Mouse (Mus musculus) testis, postnatal 14 days (tissue): ENCODE results near the gene Bag5.

Experiments used
- DNase-seq: peaks from one replicate; pipeline ENCODE4 v3.0.0; 2021; ENCODE audit warnings: low spot score

Gene Bag5

DNA sequence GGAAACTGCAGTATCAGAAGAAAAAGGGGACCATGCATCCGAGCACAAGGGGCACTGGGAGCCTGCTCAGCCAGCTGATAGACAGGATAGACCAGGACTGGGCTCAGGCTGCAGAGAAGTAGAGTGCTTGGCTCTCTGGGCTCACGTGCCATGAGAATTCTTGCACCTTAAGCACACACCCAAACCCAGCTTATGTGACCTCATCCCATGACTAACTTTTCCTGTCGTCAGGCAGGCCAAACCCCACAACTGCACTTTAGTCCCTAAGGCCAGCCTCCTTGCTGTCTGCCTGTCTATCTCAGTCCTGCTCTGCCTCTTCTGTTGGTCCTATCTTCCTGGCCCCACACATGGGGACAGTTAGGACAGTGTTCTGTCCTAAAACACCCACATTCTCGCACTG, 15.3 kb downstream of the Bag5 start:
- no peak for DNase-seq

DNA sequence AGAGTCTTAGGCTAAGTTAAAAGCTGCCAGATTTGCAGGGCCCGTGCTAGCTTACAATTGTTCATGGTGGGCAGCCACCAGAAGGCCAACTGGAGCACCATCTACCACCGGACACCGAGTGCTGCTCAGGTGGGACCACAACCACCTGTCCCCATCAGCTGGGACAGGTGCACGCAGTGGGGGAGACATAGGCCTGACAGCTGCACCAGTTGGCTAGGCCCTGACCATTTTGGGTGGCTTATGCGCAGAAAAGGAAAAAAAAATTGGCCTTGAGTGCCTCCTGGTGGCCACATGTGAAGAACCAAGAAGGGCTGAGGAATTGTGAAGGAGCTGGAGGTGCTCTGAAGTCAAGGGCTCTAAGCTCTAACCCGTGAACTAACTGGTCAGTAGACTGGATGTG, 16.8 kb downstream of the Bag5 start:
- no peak for DNase-seq

DNA sequence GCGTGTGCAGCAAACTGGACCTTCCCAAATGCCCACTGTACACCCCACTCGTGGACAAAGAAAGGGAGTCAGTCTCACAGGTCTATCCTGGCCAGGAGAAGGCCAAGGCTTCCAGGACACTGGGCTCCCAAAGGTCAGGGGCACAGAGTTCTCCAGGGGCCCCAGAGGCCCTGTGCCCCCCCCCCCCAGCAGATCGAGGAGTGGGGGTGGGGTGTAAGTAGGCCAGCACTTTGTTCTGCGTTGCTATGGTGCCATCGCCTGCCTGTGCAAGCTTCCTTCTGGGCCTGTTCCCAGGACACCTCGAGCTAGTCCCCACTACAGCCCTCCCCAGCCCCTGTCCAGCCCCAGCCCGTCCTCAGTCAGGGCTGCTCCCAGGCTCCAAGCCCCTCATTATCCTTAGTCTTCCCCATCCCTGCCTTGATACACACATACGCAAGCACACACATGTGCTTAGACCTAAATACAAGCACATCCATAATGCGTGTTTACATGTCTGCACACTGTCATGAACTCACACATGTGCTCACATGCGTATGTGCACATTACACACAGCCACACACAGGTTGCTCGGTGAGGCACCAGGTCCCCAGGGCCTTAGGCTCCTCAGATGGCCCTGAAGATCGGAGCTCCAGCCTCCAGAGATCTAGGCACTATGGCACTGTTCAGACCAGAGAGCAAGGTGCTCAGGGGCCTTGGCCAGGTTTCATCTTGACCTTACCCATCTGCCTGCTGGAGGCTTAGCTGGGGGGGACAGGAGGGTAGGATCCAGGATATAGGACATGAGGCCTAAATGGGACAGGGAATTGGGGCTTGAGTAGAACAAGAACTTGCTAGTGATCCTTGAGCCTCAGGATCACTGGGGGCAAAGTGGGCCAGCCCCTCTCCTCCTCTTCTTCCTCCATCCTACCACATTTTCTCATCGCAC, 17.9 kb downstream of the Bag5 start:
- no peak for DNase-seq

DNA sequence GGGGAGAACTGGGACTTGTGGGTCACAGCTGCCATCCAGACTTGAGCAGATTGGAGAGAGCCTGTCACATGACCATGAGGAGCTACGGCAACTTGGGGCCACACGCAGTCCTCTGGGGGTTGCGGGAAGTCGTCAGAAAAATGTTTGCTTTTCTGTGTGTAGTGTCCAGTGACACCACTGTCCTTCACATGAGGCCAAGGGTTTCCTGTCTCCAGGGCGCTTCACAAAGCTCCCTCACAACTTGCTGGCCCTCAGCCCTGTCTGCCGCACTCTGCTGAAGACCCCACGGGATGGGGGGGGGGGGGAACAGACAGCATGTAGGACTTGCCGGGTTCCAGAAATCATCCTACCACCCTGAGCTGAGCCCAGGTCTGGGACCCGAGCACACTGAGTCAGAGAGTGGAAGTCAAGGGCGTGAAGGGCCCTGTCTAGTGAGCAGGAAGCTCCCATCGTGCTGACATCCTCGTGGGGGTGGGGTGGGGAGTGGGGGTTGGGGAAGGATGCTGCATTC, 18.7 kb downstream of the Bag5 start:
- DNase-seq: no peak

DNA sequence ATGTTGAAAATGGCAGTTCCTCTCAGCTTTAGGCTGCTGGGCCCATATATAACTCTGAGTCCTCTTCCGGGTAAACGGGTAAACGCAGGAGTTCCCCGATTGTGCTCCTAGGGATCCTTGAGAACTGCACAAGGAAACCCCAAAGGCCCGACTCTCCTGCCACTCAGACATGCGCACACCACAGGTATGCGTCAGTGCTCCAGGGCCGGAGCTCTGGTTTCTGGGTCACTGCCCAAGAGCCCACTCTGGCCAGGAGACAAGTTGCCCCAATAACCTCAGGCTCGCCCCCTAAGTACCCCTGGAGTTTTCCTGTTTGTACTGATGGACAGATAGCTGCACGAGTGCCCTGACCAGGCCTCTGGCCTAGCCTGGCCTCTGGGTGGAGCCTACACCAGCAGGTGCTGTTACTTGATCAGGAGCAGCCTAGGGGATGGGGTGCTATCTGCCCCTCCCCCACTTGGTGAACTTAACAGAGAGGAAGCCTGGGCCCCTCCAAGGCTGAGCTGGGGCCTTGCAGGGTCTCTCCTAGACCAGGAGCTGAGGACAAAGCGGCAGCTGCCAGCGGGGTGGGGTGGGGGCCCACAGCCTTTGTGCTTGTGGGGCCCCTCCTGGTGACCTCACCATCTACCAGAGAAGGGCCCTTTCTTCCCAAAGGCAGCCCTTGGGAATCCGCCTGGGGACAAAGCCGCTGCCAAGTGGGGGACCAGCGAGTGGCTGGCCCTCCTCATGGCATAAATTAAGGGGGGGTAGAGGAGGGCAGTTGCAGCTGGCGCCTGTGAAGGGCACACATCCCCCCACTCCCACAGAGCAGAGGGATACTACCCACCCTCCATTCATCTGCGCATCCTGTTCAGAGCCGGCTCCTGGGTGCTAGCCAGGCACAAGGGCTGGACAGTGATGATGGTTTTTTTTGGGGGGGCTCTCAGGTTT, 19.5 kb downstream of the Bag5 start:
- no peak for DNase-seq

DNA sequence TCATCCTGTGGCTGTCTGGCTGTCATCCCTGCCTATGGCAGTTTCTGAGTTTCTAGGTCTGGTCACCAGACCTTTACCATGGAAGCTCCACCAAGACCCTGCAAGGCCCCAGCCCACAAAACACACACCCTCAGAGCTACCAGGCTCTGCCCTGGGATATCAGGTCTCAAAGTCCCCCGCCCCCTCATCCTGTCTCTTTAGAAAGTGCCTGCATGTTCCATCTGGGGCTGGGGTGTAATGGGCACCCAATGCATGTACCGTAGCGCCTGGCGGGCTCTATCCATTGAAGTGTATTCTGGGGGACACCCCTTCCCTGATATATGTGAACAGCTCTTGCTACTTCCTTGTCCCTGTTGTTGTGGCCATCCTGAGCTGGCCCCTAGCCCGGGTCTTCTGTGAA, 20.2 kb downstream of the Bag5 start:
- no peak for DNase-seq

DNA sequence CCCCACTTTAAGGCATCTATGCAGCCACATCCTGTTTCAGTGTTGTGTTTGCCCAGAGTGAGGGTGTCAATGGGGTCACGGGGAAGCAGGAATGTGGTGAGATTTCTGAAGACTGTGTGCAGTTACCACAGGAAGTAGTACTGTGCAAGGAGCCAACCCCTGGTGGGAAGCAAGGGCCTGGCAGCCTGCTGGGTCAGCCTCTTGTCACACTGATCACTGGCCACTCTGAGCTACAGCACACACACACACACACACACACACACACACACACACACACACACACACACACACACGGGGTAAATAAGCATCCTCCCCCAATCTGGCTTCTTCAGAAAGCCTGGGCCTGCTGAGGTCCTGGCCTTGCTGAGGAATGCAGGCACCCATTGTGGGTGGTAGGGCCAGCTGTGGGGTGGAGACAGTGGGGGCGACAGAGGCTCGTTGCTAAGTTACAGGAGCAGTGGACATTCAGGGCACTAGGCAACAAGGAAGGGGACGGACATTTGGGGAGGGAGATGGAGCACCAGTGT, 21.6 kb downstream of the Bag5 start:
- no peak for DNase-seq

DNA sequence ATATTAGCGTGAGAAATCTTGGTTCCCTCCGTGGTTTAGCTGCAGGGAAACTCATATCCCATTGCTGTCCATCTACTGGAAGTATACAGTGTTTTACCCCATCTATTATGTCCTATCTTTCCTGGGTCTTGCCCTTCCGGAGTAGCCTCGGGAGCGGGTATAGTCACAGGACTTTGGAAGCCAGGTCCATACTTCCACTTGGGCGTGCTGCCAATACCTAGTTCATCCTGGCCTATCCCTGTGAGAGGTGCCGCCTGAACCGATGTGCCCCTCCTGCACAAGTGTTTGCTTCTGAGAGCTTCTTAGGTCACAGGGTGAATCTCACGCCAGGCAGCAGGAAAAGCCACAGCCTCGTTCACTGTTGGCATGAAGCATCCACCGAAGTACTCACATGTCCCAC, 23.6 kb downstream of the Bag5 start:
- no peak for DNase-seq

DNA sequence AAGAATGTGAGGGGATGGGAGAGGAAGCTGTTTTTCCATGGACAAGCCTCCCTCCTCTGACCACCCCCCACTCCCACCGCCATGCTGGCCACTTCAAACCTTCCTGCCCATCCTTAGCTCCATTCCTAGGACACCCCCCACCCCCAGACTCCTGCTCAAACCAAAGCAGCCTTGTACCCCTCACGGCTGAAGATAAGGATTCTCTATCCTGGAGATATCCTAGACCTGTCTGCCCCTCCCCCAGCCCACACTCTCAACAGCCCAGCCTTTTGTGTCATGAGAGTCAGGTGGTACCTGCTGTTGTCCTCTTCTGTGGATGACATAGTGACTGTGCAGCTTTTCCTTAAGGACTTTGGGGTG, 25.0 kb downstream of the Bag5 start:
- no peak for DNase-seq

DNA sequence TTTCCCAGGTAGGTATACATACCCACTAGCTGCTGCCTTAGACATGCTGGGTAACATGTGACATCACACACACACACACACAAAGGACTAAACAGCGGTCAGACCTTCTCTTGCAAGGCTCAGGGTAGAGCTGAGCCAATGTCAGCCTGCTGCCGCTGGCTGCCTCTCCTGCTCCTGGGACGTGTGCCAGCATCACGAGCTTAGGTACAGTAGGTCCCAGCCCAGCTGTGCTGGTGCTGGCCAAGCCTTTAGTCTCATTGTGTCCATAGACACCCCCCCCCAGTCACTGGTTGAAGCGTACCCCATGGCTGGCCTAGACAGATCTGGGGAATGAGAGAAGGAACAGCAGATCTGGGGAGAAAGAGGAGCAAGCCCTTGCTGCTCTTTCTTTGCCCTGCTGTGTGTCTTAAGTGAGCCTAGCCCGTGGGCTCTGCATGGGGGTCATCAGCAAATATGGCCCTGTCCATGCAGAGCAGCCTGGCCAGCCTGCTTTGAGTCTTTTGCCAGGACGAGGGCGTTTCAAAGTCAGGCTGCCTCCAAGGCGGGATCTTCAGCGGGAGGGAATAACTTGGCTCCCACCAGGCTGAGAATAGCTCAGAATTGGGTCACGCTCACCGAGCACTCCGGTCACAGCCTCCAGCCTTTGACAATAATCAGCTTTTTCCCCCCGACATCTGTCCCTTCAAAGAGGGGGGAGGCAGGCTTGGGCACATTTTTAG, 25.5 kb downstream of the Bag5 start:
- DNase-seq: peak; percentile 79

DNA sequence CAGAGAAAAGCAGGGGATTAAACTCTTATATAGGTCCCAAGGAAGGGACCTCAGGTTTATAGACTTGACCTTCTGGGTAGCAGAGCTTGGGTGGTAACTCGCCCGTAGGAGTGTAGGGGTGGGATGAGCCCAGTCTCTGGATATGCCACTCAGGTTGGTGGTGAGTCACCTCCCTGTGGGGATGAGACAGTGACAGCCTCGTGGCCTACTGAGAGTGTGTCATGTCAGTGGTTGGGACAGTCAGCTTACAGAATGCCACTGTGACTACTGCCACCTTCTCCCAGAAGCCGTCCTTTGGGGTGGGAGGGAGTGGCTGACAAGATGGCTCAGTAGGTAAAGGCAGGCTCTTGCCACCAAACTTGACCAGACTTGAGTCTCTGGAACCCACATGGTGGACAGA, 26.7 kb downstream of the Bag5 start:
- no peak for DNase-seq

DNA sequence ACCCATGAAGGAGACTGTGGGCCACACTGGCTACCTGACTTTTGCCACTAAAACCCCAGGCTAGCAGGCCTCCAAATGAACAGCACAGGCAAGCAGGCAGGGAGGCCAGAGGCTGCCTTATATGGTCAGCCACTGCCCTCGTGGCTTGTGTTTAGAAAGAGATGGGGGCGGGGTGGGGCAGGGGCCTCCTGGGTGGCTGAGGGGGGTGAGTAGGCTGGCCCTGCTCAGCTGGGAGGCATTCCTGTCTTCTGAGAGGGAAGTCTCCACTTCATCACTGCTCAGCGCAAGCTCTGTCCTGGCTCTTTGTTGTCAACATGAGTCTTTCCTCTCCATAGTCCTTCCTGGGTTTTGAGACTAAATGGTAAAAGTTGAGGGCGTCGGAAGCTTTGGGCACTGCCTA, 30.3 kb downstream of the Bag5 start:
- DNase-seq: no peak

DNA sequence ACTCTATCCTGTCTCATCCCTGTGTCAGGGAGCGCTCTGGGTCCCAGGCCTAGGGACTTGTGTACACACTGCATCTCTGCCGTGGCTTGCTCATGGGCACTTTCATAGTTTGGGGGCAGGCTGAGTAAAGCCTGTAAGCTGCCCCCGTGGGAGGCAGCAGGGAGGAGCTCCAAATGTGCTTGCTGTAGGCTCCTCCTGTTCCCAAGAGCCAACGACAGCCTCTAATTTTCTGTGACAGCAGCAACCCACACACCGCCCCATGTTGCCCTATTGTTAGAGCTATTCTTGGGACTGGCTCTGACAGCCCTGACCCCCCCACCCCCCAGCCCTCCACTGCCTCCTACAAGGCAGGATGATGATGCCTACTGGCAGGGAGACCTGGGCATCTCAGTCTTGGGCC, 31.1 kb downstream of the Bag5 start:
- DNase-seq: no peak

DNA sequence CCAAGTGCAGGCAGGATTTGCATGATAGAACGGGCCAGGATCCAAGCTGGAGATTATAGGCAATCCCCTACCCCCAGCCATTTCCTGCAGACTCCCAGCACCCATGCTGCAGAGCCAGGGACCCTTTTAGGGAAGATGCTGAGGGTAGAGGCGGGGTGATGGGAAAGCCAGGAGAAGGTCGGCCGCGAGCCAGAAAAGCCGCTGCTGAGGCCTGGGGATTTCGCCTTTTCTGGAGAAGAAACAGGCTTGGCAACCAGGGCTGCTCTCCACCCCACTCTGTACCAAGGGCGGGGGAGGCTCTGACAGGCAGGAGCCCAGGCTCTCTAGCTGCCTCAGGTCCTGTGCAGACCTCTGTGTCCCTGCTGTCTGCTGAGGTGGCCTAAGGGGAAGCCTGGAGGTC, 31.8 kb downstream of the Bag5 start:
- DNase-seq: no peak

DNA sequence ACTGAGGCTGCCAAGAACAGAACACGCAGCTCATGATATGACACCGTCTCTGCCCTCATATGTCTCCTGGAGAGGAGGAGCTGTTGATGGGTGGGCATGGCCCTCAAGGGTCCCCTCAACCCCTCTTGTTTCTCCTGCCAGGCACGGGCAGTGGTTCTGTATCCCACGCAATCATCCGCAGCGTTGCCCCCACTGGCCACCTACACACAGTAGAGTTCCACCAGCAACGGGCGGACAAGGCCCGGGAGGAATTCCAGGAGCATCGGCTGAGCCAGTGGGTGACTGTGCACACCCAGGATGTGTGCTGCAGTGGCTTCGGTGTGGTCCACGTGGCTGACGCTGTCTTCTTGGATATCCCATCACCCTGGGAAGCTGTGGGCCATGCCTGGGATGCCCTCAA, 32.4 kb downstream of the Bag5 start:
- no peak for DNase-seq

DNA sequence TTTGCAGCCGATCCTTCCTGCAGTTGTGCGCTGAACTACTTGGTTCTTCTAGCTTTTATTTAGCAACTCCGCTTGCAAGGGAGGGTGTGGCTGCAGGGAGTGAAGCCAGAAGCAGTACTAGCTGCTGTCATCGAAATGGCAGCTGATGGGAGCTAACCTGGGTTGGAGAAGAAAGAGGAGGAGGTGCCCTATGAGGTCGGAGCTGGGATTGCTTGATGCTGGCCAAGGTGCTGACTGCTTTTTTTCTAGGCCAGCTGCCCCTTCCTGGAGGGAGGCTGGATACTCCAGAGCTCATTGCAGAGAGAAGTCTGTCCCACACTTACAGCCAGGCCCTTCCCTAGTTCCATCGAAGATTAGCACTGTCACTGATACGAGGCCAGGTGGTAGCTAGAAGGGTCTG, 34.1 kb downstream of the Bag5 start:
- DNase-seq: no peak

DNA sequence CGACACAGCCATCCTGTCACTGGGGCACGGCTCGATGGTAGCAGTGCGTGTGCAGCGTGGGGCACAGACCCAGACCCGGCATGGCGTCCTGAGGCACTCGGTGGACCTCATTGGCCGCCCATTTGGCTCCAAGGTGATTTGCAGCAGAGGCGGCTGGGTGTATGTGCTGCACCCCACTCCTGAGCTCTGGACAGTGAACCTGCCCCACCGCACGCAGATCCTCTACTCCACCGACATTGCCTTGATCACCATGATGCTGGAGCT, 34.5 kb downstream of the Bag5 start:
- DNase-seq: no peak

DNA sequence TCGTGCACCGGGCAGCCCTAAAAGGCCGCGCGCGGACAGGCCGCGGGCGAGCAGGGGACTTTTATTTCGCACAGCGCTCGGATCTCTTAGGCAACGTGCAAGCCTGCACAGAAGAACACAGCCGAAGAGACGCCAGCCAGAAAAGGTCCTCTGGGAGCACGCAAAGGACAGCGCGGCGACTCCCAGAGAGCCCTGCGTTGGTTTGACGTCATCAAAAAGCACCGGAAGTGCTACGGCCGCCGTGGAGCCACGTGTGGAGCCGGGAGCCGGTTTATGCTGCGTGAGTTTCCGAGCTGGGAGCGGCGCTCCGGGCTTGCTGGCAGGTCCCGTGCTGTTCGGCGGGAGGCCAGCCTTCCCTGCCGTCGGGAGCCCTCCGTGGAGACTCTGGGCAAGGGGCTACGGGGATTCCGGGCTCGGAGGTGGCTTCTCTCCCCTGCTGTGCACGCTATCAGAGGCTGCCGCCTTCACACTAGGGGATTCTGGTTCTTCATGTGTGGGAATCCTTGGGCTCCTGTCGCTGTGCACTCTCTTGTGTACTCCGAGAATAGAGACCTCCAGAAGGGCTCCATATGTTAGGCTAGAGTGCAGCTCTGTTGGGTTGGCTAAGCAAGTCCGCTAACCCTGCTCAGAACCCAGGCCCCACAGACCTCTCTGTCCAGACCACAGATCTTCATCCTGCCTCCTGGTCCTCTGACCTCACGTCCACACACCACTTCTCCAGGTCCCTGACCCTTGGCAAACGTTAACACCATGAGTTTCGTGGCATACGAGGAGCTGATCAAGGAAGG, 35.0 kb downstream of the Bag5 start, which contains the start of gene Trmt61a:
Trmt61a (plus strand) TSS at position 224 of the 788 bp plus-strand sequence.
- DNase-seq: peak; percentile 90

DNA sequence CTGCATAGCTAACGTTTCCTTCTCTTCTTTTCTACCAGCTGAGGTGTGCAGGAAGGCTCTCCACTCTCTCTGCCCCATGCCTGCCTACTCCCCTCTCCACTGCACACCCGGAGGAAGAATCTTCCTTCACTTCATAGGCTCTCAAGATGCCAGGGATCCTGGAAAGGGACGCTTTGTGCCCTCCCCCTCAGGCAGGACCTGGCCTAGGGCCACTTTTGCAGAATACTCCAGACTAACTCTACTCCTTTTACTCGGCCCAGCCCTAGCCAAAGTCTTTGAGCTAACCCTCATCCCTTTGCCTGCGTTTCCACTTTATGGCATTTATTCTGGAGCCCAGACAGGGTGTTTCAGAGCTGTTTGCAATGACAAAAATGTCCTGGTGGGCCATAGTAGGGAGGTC, 35.6 kb downstream of the Bag5 start:
- DNase-seq: peak; percentile 50

DNA sequence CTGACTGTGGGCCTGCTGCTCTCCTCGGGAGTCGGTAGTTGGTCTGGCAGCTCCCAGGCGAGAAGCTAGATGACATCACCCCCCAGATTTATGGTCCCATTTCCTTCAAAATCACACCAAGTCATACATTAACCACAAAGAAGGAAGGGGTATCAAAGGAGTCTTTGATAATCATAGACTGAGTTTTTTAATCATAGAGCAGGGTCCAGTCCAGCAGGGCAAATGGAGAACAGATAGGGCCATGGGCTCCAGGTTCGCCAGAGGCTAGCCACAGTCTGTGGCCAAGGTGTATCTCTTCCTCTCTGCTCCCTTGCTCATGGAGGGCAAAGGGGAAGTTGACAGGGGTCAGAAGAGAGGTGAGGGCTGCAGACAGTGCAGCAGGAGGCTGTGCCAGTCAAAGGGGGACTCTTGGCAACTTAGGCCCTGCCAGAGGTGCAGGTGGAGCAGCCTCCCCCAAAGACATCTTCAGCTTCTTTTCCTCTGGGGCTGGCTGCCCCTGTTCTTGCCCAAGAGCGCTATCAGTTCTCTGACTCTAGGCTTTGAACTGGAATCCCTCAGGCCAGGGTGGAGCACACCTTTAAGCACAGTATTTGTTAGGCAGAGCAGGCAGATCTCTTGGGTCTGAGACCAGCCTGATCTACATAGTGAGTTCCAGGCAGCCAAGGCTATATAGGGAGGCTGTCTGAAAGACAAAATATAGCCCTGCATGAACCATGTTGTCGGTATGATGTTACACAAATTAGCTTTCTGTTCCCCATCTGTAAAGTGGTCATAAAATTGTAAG, 37.1 kb downstream of the Bag5 start:
- no peak for DNase-seq
